Mouse (Mus musculus) cerebellum, postnatal 36 days (tissue): ENCODE results near the gene Emilin1.
A peak's percentile ranks its signal among the peaks of the same experiment; 100 is the strongest.
"Not testable (repeated sequence)": the region's sequence is repeated elsewhere in the genome, so short reads cannot be mapped to it uniquely, and the experiment has no call there.

Experiments
- DNase-seq, 2 experiments: peaks; one replicate each; pipeline ENCODE4 v3.0.0; 2021 to 2022; ENCODE audit warnings: mixed read lengths in 2 of 2

Emilin1 gene

DNA sequence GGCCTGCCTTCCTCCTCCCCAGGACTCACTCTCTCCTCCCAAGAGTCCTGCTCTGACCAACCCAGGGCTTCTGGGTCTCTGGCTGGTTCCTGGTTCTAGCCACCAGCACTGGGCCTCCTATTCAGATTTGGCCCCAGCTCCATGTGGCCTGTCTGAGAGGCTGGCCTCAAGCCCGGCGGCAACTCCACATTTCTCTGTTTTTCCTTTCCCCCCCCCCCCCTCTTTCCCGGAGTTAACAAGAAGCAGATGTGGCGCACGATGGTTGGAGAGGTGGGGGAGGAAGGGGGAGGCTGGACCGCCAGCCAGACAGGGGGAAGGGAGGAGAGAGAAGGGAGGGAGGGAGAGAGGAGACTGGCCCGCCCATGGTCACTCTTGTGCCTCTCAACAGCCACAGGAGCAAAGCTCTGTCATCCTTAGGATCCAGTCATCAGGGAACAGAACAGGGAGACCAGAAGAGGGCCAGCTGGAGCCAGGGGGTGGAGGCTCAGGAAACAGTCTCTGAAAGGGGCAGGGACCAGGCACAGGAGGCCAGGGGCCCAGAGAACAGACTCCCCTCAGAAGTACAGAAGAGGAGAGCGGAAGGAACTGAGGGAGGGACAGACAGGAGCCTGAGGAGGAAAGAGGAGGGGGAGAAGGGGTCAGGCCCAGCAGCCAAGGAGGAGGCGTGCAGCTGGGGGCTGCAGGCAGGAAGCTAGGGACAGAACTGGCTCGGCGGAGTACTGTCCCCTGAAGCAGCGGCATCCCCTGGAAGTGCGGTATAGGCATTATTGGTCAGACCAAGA lies at the start of gene Emilin1:
TSS of gene Emilin1 (plus strand) at position 343 of the 782 bp plus-strand sequence.
- no peak for DNase-seq

DNA sequence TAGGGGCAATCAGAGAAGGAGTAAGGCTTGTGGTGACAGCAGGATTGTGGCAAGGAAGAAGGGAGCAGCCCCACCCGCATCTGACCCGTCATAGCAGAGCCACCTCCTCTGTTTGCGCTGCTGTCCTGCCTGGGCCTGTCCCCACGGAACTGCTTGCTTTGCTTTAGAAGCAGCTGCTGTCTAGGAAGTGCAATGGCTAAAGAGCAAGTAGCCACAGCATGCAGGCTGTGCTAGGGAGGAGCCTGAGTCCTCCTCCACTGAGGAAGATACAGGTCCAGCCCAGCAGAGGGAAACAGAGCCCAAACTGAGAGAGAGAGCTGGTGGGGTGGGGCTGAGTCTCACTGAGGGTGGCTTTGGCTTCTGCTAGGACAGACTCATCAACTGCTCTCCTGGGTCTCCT lies 49.4 kb upstream of the Emilin1 start:
- no peak for DNase-seq

GRCm38 (mm10) chr5:30864322-30864721 lies 48.9 kb upstream of the Emilin1 start:
- no peak for DNase-seq

- DNase-seq: no peak
Measured at GRCm38 (mm10) chr5:30866871-30867270, 46.3 kb upstream of the Emilin1 start.

GRCm38 (mm10) chr5:30867712-30868111 lies 45.5 kb upstream of the Emilin1 start, which contains the start of gene Tmem214:
Gene Tmem214, plus strand, starts transcription at chr5:30868012.
- DNase-seq: no peak

DNA sequence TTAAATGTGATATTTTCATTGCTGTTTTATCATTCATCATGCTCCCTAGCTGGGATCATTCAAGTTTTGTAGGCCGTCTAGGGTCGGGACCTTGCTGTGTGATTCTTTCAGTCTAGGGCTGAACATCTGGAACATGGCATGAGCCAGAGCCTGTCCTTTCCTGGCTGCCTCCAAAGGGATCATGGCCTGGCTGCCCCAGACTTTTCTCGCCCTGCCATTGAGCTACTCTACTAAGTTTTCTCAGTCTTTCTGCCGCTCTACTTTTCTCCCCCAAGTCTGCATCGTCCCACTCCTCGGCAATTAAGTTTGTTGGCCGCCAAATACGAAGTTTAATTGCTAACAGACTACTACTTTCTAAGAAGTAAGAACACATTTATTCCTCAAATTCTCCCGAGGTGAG lies 44.2 kb upstream of the Emilin1 start:
- no peak for DNase-seq

GRCm38 (mm10) chr5:30869405-30870130 lies 43.6 kb upstream of the Emilin1 start:
- peak; percentile 90 to 92 for DNase-seq

GRCm38 (mm10) chr5:30870131-30870406 lies 43.1 kb upstream of the Emilin1 start:
- DNase-seq: no peak

DNA sequence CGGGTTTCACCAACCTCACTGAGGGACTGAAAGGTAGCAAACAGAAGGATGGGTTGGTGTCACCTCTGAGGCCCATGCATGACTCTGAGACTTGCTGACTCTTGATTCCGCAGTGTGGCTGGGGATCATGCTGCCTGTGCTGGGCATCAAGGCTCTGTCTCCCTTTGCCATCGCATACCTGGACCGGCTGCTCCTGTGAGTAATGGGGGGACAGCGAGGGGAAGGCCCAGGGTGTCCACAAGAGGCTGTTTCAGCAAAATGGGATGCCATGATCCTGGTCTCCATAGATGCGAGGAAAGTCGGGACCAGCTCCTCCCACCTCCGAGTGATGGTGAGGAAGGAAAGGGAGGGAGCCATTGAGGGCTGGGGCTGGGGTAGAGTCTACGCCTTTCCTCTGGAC lies 40.6 kb upstream of the Emilin1 start:
- no peak for DNase-seq

GRCm38 (mm10) chr5:30874365-30874764 lies 38.8 kb upstream of the Emilin1 start:
- no peak for DNase-seq

DNA sequence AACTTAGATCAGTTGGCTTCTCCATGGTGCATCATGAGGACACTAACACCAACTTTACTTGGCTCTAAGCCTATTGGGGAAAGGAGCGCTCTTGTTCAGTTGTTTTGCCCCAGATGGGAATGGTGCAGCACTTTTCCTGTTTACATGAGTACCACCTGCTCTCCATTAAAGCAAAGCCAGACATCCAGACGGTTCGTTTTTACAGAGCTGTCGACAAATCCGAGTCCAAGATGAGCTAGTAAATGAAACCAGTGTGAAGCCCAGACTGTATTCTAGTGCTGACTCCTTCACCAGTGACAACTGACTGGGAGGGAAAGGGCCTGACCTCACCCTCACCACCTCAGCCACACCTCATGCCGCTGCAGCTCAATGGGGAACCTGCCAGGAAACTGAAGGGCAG lies 34.6 kb upstream of the Emilin1 start:
- DNase-seq: no peak

DNA sequence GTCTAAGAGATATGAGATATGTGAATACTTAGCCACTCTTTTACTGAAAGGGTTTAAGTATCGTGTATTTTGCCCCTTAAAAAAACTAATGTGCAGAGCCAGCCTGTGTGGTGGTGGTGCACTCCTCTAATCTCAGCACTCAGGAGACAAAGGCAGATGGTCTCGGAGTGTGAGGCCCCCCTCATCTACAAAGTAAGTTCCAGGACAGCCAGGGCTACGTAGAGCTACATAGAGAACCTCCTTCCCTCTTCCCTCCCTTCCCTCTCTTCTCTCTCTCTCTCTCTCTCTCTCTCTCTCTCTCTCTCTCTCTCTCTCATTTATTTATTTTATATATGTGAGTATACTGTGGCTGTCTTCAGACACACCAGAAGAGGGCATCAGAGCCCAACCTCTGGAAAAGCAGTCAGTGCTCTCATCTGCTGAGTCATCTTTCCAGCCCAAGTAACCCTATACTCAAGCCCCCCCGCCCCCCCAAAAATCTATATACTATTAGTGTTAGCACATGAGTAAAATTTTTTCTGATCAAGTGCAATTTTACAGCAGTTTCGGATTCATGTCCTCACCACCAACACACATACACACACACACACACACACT lies 33.8 kb upstream of the Emilin1 start:
- DNase-seq: no peak

GRCm38 (mm10) chr5:30881839-30882238 lies 31.4 kb upstream of the Emilin1 start:
- DNase-seq: not testable (repeated sequence)

DNA sequence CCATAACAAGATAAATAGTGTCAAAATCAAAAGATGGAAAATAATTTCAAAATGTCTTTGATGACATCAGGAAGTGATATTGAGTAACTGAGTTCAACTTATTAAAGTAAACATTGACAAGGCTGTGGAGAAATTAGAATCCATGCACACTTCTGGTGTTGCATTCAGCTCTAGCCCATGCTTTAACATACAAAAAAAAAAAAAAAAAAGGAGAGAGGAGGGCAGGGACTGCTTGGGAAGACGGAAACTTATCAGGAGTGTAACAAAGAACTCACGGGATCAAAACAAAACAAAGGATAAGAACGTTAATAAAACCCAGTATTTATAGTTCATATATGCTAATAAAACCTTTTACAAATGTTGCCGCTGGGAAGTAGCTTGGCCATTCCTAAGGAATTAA lies 27.0 kb upstream of the Emilin1 start:
- no peak for DNase-seq

GRCm38 (mm10) chr5:30886731-30887130 lies 26.5 kb upstream of the Emilin1 start:
- no peak for DNase-seq

GRCm38 (mm10) chr5:30887331-30887761 lies 25.9 kb upstream of the Emilin1 start:
- peak; percentile 72 to 75 for DNase-seq

- peak; percentile 90 to 95 for DNase-seq
Measured at GRCm38 (mm10) chr5:30887858-30888336, 25.3 kb upstream of the Emilin1 start.

GRCm38 (mm10) chr5:30888337-30889087 lies 24.7 kb upstream of the Emilin1 start, which contains the start of gene Agbl5:
Gene Agbl5, plus strand, starts transcription at chr5:30888694.
- DNase-seq: peak; percentile 91 to 95

GRCm38 (mm10) chr5:30889088-30889754 lies 24.0 kb upstream of the Emilin1 start:
- DNase-seq: no peak

DNA sequence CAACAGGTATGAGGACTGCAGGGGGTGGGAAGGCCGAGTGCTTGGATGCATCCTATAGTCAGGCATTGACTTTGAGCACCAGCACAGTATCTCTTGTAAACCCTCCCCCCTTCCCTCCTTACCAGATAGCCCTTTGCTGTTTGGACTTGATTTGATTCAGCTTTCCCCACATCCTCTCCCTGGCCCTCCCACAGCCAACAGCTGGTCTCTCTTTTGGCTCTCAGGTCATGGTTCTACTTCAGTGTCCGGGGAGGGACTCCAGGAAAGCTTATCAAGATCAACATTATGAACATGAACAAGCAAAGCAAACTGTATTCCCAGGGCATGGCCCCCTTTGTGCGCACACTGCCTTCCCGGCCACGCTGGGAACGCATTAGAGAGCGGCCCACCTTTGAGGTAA lies 22.8 kb upstream of the Emilin1 start:
- DNase-seq: no peak

DNA sequence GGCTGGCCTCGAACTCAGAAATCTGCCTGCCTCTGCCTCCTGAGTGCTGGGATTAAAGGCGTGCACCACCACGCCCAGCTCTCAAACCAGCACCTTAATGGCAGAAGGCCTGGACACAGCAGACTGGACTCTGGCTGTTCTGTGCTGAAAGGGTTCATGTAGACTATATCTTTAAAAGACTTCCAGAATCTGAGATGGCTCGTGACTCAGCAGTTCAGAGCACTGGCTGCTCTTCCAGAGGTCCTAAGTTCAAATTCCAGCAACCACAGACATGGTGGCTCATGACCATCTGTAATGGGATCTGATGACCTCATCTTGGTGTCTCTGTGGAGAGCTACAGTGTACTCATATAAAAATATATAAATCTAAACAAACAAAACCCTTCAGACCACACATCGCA lies 11.3 kb upstream of the Emilin1 start:
- no peak for DNase-seq

DNA sequence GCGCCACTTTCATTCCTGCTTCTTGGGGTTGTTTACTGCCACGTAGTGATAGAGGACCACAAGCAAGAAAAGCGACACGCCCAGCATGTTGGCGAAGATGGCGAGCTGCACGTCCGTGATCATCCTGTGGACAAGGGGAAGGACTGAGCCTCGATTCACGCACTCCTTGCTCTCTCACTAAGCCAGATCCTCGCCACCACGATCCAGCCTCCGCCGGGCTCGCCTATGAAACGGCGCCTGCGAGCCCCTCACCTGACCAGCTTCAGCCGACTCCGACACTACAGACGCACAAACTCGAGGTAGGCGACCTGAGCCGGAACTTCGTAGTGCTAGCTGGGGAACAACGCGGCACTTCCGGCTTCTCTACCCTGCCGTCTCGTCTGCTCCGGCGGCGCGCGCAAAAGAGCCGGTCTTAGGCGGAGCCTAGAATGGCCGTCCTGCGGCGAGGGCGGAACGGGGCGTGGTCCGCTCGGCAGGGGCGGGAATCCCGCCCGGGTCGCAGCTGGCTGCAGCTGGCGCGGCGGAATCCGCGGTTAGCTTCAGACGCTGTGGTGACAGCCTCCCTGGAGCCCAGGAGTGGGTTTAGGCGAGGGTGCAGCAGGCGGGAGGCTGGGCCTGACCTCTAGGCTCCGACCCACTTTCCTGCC lies 5.7 kb upstream of the Emilin1 start, which contains the start of gene Ost4:
TSS of gene Ost4 (minus strand) at position 376 of the 647 bp plus-strand sequence.
- peak; percentile 93 for DNase-seq
